Mouse (Mus musculus) stomach, embryonic 14.5 days (tissue): ENCODE results near the gene Slc25a17. TPM values are rescaled to one million over a fixed set of nuclear protein-coding genes. Genes with fewer than 3 reads are reported as not detected.

Source experiments
- ATAC-seq: fragments of 200-750 bp; cut with Nextera tagmentation; 2 replicates; pipeline ENCODE4 v1.8.0; 2017; ENCODE audit warnings: low read depth, moderate TSS enrichment; ENCODE audit not compliant: insufficient number of reproducible peaks, insufficient read depth, low FRiP score
- H3K27ac ChIP-seq: fragments of 300-500 bp; sonication (generic); 2 replicates; pipeline ENCODE4 v1.5.1; 2014; ENCODE audit warnings: mild to moderate bottlenecking, low read length, moderate library complexity, mixed read lengths
- H3K27me3 ChIP-seq: fragments of 300-500 bp; sonication (generic); 2 replicates; pipeline ENCODE4 v1.6.1; 2014; ENCODE audit warnings: low read length, control low read depth, mixed read lengths; ENCODE audit not compliant: control insufficient read depth, insufficient read depth
- H3K36me3 ChIP-seq: fragments of 300-500 bp; sonication (generic); 2 replicates; pipeline ENCODE4 v1.6.1; 2014; ENCODE audit warnings: mild to moderate bottlenecking, control low read depth, low read length, moderate library complexity, mixed read lengths; ENCODE audit not compliant: control insufficient read depth, insufficient read depth
- H3K4me1 ChIP-seq: fragments of 300-500 bp; sonication (generic); 2 replicates; pipeline ENCODE4 v1.6.1; 2014; ENCODE audit warnings: low read length, control low read depth, mixed read lengths; ENCODE audit not compliant: control insufficient read depth, insufficient read depth
- H3K4me2 ChIP-seq: fragments of 300-500 bp; sonication (generic); replicated peaks from 2 replicates; pipeline ENCODE4 v1.6.1; 2014; ENCODE audit warnings: low read depth, low read length, control low read depth
- H3K4me3 ChIP-seq: fragments of 300-500 bp; sonication (generic); 2 replicates; pipeline ENCODE4 v1.5.1; 2014; ENCODE audit warnings: low read depth, low read length, control low read depth
- H3K9ac ChIP-seq: fragments of 300-500 bp; sonication (generic); replicated peaks from 2 replicates; pipeline ENCODE4 v1.6.1; 2014; ENCODE audit warnings: low read depth, mild to moderate bottlenecking, control low read depth, low read length, moderate library complexity, mixed read lengths
- H3K9me3 ChIP-seq: fragments of 300-500 bp; sonication (generic); 2 replicates; pipeline ENCODE4 v1.6.1; 2016; ENCODE audit warnings: low read depth, low read length, control low read depth; ENCODE audit not compliant: control insufficient read depth
- WGBS: fragments of 180-500 bp; shearing (Covaris S2); extraction: QIAGEN DNeasy Blood & Tissue Kit; methylation state at CpG from one replicate; pipeline ENCODE4 v1.1.7; 2014; 5-methylcytosine and 5-hydroxymethylcytosine counted together
- polyA plus RNA-seq: library from polyadenylated mRNA; unstranded; fragments of >200 nt; fragmentation: Nextera tagmentation; extraction: Ambion mirVana; gene quantifications from 2 replicates; pipeline ENCODE4 v1.2.1, GENCODE M21; 2014

Gene Slc25a17
- polyA plus RNA-seq, 1 experiment from 2014 or later: 110 TPM

GRCm38 (mm10) chr15:81386327-81386726 is 25.7 kb upstream of the Slc25a17 start:
- H3K4me2 ChIP-seq: no peak overlapping the region
- no peak for ATAC-seq
- H3K9ac ChIP-seq: no peak overlapping the region
- H3K36me3 ChIP-seq: peaks cover 79% of the 10 kb centered on the region
- H3K27ac ChIP-seq: no peak overlapping the region
- no peaks in the 10 kb centered on the region for H3K27me3 ChIP-seq
- 95% methylated on average over 5 of the region's 5 CpGs for WGBS
- H3K9me3 ChIP-seq: no peaks in the 10 kb centered on the region
- H3K4me3 ChIP-seq: no peak overlapping the region
- H3K4me1 ChIP-seq: no peaks in the 10 kb centered on the region

- Histone ChIP-seq H3K36me3 (peaks cover 67% of the 10 kb centered on the region), H3K4me1 (no peaks in the 10 kb centered on the region), H3K27me3 (no peaks in the 10 kb centered on the region), H3K27ac (no peak overlapping the region), H3K9me3 (no peaks in the 10 kb centered on the region), H3K4me3 (no peak overlapping the region), H3K4me2 (no peak overlapping the region), H3K9ac (no peak overlapping the region)
- WGBS: 86% methylated on average over 2 of the region's 2 CpGs
- no peak for ATAC-seq
Observed at GRCm38 (mm10) chr15:81378845-81379244, 18.2 kb upstream of the Slc25a17 start.

GRCm38 (mm10) chr15:81374621-81375020 is 14.0 kb upstream of the Slc25a17 start:
- 91% methylated on average over 11 of the region's 11 CpGs for WGBS
- H3K27ac ChIP-seq: no peak overlapping the region
- ATAC-seq: no peak
- no peaks in the 10 kb centered on the region for H3K4me1 ChIP-seq
- H3K36me3 ChIP-seq: peaks cover 67% of the 10 kb centered on the region
- H3K27me3 ChIP-seq: no peaks in the 10 kb centered on the region
- H3K9ac ChIP-seq: no peak overlapping the region
- H3K9me3 ChIP-seq: no peaks in the 10 kb centered on the region
- H3K4me2 ChIP-seq: no peak overlapping the region
- H3K4me3 ChIP-seq: no peak overlapping the region

GRCm38 (mm10) chr15:81370356-81370755 is 9.7 kb upstream of the Slc25a17 start:
- WGBS: 73% methylated on average over 1 of the region's 1 CpGs
- Histone ChIP-seq H3K4me1 (no peaks in the 10 kb centered on the region), H3K9ac (no peak overlapping the region), H3K36me3 (peaks cover 76% of the 10 kb centered on the region), H3K4me2 (no peak overlapping the region), H3K4me3 (no peak overlapping the region), H3K9me3 (no peaks in the 10 kb centered on the region), H3K27ac (no peak overlapping the region), H3K27me3 (no peaks in the 10 kb centered on the region)
- ATAC-seq: no peak

GRCm38 (mm10) chr15:81368601-81369000 is 8.0 kb upstream of the Slc25a17 start:
- H3K4me1 ChIP-seq: no peaks in the 10 kb centered on the region
- no peak overlapping the region for H3K27ac ChIP-seq
- no peaks in the 10 kb centered on the region for H3K27me3 ChIP-seq
- no peak overlapping the region for H3K4me2 ChIP-seq
- H3K9me3 ChIP-seq: no peaks in the 10 kb centered on the region
- ATAC-seq: no peak
- H3K36me3 ChIP-seq: peaks cover 77% of the 10 kb centered on the region
- WGBS: 87% methylated on average over 1 of the region's 1 CpGs
- no peak overlapping the region for H3K9ac ChIP-seq
- no peak overlapping the region for H3K4me3 ChIP-seq

- Histone ChIP-seq H3K4me2 (no peak overlapping the region), H3K4me3 (no peak overlapping the region), H3K36me3 (peaks cover 67% of the 10 kb centered on the region), H3K4me1 (0 out of 2 replicates have a peak, but pooled peaks cover 3% of the 10 kb centered on the region), H3K9me3 (no peaks in the 10 kb centered on the region), H3K9ac (no peak overlapping the region), H3K27ac (no peak overlapping the region), H3K27me3 (no peaks in the 10 kb centered on the region)
- WGBS: 81% methylated on average over 4 of the region's 4 CpGs
- ATAC-seq: no peak
Observed at GRCm38 (mm10) chr15:81366241-81366640, 5.6 kb upstream of the Slc25a17 start.

- Histone ChIP-seq H3K4me1 (0 out of 2 replicates have a peak, but pooled peaks cover 3% of the 10 kb centered on the region), H3K9ac (no peak overlapping the region), H3K27me3 (no peaks in the 10 kb centered on the region), H3K9me3 (no peaks in the 10 kb centered on the region), H3K27ac (no peak overlapping the region), H3K4me3 (no peak overlapping the region), H3K4me2 (no peak overlapping the region), H3K36me3 (peaks cover 57% of the 10 kb centered on the region)
- WGBS: 87% methylated on average over 8 of the region's 8 CpGs
- no peak for ATAC-seq
Observed at GRCm38 (mm10) chr15:81365246-81365645, 4.6 kb upstream of the Slc25a17 start.

- Histone ChIP-seq H3K4me3 (no peak overlapping the region), H3K4me2 (no peak overlapping the region), H3K9me3 (no peaks in the 10 kb centered on the region), H3K27me3 (no peaks in the 10 kb centered on the region), H3K36me3 (peaks cover 48% of the 10 kb centered on the region), H3K4me1 (peaks cover 10% of the 10 kb centered on the region; the same call in 1 of the 2 replicates), H3K9ac (no peak overlapping the region), H3K27ac (no peak overlapping the region)
- ATAC-seq: no peak
- 67% methylated on average over 1 of the region's 1 CpGs for WGBS
Observed at GRCm38 (mm10) chr15:81364271-81364670, 3.7 kb upstream of the Slc25a17 start.

- no peak overlapping the region for H3K4me3 ChIP-seq
- no peaks in the 10 kb centered on the region for H3K9me3 ChIP-seq
- no peaks in the 10 kb centered on the region for H3K27me3 ChIP-seq
- peaks cover 17% of the 10 kb centered on the region; the same call in 1 of the 2 replicates for H3K4me1 ChIP-seq
- WGBS: 74% methylated on average over 1 of the region's 1 CpGs
- H3K4me2 ChIP-seq: no peak overlapping the region
- H3K9ac ChIP-seq: no peak overlapping the region
- no peak for ATAC-seq
- peaks cover 35% of the 10 kb centered on the region for H3K36me3 ChIP-seq
- H3K27ac ChIP-seq: no peak overlapping the region
Observed at GRCm38 (mm10) chr15:81362501-81362900, 1.9 kb upstream of the Slc25a17 start.
